Mouse (Mus musculus): Measurements from ENCODE around the gene Paqr5.

DNA sequence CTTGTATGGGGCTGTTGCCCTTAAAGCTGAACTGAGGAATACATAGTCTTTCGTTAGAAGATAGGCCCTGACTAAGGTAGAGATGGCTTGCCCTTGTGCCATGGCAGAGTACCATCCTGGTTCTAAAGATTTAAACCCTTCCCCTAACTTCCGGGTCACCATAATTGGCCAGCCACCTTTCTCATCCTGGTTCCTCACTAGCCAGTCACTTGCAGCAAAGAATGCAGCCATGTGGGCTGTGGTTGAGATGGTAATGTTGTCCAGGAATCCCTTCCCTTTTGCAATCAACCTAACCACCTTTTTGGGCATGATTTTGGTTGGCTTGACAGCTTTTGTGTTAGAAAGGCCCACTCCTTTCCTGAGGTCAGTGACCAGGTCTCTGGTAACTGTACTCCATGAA, 33.8 kb upstream of the Paqr5 start:
- TF ChIP-seq CTCF (IDR thresholded peaks at IDR 0.05; ENCODE audit: extremely low read depth, insufficient read length, insufficient replicate concordance, low read depth, low read length): no peak
- TF ChIP-seq POLR2A (IDR thresholded peaks at IDR 0.05; ENCODE audit: low read depth, low read length): no peak
